Mouse (Mus musculus): ENCODE measurements around the gene Tubd1.

The Tubd1 gene

GRCm38 (mm10) chr11:86558258-86558657 lies 13.5 kb downstream of the Tubd1 start:
- DNase-seq (ENCODE audit: low read depth, low spot score), result no peak

- DNase-seq (ENCODE audit: low read depth, low spot score), result no peak
These were observed 23.6 kb downstream of the Tubd1 start for GRCm38 (mm10) chr11:86568425-86568824.

GRCm38 (mm10) chr11:86570261-86570746 lies 25.5 kb downstream of the Tubd1 start:
- DNase-seq (ENCODE audit: low read depth, low spot score), result no peak

GRCm38 (mm10) chr11:86571047-86571855 lies 26.5 kb downstream of the Tubd1 start:
- DNase-seq (ENCODE audit: low read depth, low spot score), result no peak

- no peak for DNase-seq (ENCODE audit: low read depth, low spot score)
These were observed 27.1 kb downstream of the Tubd1 start for GRCm38 (mm10) chr11:86571871-86572270.

GRCm38 (mm10) chr11:86572623-86573022 lies 27.8 kb downstream of the Tubd1 start:
- no peak for DNase-seq (ENCODE audit: low read depth, low spot score)

GRCm38 (mm10) chr11:86573646-86574231 lies 28.9 kb downstream of the Tubd1 start:
- no peak for DNase-seq (ENCODE audit: low read depth, low spot score)

- DNase-seq (ENCODE audit: low read depth, low spot score), result no peak
These were observed 29.6 kb downstream of the Tubd1 start for GRCm38 (mm10) chr11:86574408-86574807.

GRCm38 (mm10) chr11:86575632-86576378 lies 31.0 kb downstream of the Tubd1 start:
- no peak for DNase-seq (ENCODE audit: low read depth, low spot score)

GRCm38 (mm10) chr11:86577231-86577630 lies 32.4 kb downstream of the Tubd1 start:
- DNase-seq (ENCODE audit: low read depth, low spot score), result no peak

- DNase-seq (ENCODE audit: low read depth, low spot score), result no peak
These were observed 33.5 kb downstream of the Tubd1 start for GRCm38 (mm10) chr11:86578106-86578808.

- no peak for DNase-seq (ENCODE audit: low read depth, low spot score)
These were observed 34.3 kb downstream of the Tubd1 start for GRCm38 (mm10) chr11:86578809-86579730.

GRCm38 (mm10) chr11:86579731-86580318 lies 35.0 kb downstream of the Tubd1 start:
- no peak for DNase-seq (ENCODE audit: low read depth, low spot score)

GRCm38 (mm10) chr11:86580319-86581113 lies 35.7 kb downstream of the Tubd1 start:
- DNase-seq (ENCODE audit: low read depth, low spot score), result no peak

GRCm38 (mm10) chr11:86581250-86581753 lies 36.5 kb downstream of the Tubd1 start:
- DNase-seq (ENCODE audit: low read depth, low spot score), result no peak

- DNase-seq (ENCODE audit: low read depth, low spot score), result no peak
These were observed 37.3 kb downstream of the Tubd1 start for GRCm38 (mm10) chr11:86581943-86582542.

- no peak for DNase-seq (ENCODE audit: low read depth, low spot score)
These were observed 37.9 kb downstream of the Tubd1 start for GRCm38 (mm10) chr11:86582543-86583260.

GRCm38 (mm10) chr11:86583313-86583825 lies 38.6 kb downstream of the Tubd1 start:
- DNase-seq (ENCODE audit: low read depth, low spot score), result no peak

Data from telencephalon, adult 2 months (tissue).